Mouse (Mus musculus) frontal cortex, adult (tissue): ENCODE data around the gene Gm28551.
"Not testable (repeated sequence)": the region's sequence is repeated elsewhere in the genome, so short reads cannot be mapped to it uniquely, and the experiment has no call there.

Experiments used
- ATAC-seq: cut with Nextera tagmentation; 2 replicates; pipeline ENCODE4 v1.9.2; 2017; ENCODE audit warnings: mild to moderate bottlenecking, moderate library complexity, mixed read lengths; ENCODE audit not compliant: low TSS enrichment

The Gm28551 gene

DNA sequence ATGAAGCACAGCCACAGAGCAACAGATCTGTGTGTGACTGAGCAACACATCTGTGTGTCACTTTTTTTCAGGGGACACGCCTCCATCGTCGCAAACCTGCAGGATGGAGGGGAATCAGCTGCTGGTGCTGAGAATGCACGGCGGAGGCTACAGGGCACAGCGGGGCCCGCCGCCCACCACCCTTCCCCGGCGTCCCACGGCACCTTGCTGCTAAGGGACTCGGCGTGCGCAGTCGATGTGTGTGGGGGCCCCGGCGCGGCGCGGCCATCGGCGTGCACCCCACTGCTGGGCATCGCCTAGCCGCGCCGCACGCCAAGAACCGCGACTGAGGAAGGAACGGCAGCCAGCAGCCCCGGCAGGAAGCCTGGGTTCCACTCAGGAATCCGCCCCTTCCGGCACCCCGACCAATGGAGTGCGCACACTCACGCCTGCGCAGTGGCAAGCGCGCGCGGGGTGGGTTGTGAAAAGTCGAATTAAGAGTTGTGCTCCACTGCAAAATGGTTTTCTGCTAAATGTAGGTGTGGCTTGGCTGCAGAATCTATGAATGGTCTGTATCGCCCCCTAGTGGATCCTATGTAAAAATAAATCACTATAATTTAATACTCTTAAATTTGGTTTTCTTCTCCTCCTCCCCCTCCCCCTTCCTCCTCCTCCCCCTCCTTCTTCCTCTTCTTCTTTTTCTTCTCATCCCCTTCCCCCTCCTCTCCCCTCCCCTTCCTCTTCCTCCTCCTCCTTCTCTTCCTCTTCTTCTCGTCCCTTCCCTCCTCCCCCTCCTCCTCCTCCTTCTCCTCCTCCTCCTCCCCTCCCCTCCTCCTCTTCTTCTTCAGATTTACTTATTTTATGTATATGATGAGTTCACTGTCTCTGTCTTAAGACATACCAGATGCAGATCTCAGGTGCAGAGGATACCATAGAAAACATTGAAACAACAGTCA is at the start of gene Gm28551, which contains the start of the genes Asdurf and Asnsd1:
Gm28551 (minus strand) TSS at position 341 of the 935 bp plus-strand sequence.
Asdurf (minus strand) TSS at position 293 of the 935 bp plus-strand sequence.
Asnsd1 (minus strand) TSS at position 426 of the 935 bp plus-strand sequence.
- ATAC-seq = peak; percentile 100

DNA sequence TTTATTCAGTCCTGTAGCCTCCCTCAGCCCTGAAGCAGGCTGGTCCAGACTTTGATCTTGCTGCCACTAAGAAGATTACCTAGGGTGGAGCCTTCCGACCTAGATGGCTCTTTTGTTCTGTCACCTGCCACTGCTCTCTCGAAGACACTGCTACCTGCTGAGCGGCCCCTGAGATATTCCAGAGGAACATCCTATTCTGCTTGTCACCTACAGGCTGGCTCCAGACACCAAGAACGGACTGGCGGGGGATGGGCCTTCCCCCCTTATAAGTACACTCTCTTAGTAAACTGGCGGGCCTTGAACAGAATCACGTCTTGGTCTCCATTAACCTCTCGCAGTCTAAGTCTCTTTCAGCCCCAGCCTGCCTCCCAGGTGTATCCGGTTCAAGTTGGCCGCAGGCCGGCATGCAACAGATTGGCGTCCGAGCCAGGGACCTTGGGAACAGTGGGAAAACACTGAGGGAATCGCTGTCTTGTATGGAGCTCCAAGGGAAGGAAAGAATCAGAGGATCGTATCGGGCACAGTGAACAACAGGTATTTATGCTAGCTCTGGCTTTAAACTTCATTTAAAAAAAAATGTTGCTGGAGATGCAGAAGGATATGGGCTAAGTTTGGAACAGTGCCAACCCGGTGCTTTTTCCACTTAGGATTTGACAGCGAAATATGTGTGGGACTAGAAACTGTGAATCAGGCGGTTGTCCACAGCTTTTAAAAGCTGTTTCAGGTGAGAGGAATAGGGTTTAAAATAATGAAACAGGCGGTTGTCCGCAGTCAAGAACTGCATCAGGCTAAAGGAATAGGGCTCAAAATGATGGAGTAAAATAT is 41.7 kb upstream of the Gm28551 start:
- not testable (repeated sequence) for ATAC-seq

DNA sequence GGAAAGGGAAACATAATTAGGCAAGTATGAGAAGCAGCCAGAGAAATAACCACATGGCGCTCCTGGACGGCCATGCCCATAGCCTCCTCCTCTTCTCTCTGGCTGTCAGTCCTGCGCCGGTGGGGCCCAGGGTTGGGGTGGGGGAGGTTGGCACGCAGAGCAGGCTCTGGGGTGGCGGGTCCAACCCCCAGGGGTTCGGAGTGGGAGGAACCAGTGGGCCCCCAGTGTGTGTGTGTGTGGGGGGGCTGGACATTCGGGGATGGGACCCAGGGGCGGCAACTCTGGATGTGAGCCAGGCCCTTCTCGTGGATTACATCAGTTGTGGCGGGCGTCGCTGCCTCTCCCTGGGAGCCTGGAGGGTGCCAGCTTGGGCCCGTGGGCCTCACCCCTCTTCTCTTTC is 36.3 kb upstream of the Gm28551 start:
- ATAC-seq = no peak

DNA sequence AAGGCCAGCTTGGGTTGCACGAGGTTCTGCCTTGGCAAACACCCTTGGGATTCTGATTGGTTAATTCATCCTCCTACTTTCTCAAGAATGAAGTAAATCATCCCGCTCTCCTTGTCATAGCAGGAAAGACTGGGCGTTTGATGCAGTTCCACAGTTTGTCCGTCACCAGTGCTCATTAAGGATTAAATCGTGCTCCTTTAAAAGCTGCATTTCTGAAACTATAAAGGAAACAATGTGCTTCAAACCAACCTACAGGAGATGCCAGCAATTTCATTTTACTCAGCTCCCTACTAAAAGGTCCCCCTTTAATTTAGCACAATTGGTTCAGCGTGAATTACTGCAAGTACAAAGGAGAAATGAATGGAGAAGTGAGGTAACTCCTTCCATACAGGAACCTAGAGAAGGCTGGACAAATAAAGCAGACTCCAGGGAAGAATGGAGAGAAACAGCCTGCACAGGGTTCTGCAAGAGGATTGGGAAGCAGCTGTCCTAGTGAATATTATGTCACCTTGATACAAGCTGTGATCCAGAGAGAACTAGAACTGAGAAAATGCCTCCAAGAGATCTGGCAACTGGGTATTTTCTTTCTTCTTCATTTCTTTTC is 31.7 kb upstream of the Gm28551 start:
- peak; percentile 57; the same call in 1 of the 2 replicates for ATAC-seq

DNA sequence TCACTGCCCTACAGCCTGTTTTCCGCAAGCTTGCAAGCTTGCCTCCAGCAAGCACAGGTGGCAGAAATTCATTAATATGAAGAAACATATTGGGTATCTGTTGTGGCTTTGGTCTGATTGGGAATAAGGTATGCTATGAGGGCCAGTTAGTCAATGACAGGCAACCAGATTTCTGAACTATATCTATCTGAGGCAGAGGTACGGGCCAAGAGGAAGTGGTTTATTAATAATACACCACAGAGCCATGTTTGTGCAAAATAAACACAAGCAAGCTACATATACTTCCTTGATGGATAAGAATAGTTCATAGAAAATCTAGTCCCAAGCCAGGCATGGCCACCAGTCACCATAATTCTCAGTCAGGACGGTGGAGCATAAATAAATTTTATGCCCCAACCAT is 25.3 kb upstream of the Gm28551 start:
- no peak for ATAC-seq

DNA sequence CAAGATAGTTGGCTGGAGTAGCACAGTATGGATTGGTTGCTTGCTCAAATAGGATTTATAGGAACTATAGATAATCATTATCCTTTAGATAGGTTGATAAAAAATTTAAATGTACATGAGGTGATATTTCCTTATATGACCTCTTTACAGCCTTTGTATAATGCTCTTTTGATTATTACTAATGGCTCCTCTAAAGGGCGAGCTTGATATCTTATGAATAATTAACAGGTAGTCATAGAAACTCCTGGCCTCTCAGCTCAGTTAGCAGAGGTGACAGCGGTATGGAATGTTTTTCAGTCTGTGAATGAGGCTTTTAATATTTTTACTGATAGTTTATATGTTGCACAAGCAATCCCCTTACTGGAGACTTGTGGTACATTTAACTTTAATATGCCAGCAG is 23.5 kb upstream of the Gm28551 start:
- ATAC-seq = not testable (repeated sequence)

DNA sequence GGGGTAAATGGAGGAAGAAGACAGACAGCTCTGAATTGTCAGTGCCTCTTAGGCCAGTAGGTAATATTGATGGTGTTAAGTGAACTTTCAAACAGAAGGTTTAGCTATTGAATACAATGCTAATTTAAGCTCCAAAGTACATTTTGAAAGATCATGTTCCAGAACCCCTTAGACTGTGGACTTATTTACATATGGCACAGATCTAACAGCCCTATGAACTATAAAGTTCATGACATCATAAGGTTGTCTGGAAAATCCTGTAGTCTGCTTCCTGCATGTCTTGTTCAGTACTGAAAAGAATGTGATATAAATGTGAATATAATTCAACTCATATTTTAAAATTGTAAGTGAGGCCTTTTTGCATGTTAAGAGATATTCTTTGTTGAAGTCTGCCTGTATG is 6.5 kb upstream of the Gm28551 start:
- no peak for ATAC-seq

DNA sequence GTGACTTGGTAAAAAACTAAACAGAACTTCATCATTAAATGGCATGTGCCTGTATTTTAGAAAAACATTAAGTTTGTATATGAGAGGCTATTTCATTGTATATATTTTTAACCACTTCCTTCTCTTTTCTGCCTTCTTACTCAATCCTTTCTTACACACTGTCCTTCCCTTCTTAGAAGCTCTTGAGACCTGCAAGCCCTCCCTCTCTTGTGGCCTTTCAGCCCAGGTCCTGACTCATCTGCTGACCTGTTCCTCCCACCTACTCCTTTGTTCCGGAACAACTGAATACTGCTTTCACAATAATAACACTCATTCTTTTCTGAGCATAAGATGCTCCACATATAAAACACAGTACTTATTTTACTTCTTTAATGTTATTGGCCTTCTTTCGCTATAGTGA is 11.4 kb downstream of the Gm28551 start:
- no peak for ATAC-seq

DNA sequence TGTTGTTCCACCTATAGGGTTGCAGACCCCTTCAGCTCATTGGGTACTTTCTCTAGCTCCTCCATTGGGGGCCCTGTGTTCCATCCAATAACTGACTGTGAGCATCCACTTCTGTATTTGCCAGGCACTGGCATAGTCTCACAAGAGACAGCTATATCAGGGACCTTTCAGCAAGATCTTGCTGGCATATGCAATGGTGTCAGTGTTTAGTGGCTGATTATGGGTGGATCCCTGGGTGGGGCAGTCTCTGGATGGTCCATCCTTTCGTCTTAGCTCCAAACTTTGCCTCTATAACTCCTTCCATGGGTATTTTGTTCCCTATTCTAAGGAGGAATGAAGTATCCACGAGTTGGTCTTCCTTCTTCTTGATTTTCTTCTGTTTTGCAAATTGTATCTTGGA is 15.1 kb downstream of the Gm28551 start:
- ATAC-seq = not testable (repeated sequence)

DNA sequence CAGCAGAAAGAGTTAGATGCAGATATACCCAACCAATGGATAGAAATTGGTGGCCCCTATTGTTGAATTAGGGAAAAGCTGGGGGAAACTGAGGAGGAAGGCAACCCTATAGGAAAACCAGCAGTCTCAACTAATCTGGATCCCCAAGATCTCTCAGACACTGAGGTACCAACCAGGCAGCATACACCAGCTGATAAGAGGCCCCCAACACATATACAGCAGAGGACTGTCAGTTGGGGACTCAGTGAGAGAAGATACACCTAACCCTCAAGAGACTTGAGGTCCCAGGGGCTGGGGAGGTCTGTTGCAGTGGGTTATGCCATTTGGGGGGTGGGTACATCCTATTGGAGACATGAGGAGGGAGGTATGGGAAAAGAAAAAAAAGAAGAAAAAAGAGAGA is 17.0 kb downstream of the Gm28551 start:
- ATAC-seq = no peak

DNA sequence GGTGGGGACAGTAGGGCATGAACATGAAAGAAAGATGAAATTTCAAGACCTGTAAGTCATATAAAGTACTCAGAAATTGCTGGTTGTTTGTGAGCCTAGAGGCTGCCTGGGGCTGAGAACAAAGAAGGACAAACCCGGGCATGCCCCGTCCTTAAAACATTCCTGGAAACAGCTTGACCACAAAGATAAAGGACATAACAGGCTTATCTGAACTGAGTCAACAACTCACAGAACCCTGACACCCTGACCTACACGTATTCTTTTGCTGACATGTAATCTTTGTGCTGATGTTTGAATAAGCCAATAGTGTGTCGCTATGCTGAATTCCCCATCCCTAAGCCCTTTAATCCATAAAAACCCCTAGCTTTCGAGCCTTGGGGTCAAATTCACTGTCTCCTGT is 18.9 kb downstream of the Gm28551 start:
- not testable (repeated sequence) for ATAC-seq

DNA sequence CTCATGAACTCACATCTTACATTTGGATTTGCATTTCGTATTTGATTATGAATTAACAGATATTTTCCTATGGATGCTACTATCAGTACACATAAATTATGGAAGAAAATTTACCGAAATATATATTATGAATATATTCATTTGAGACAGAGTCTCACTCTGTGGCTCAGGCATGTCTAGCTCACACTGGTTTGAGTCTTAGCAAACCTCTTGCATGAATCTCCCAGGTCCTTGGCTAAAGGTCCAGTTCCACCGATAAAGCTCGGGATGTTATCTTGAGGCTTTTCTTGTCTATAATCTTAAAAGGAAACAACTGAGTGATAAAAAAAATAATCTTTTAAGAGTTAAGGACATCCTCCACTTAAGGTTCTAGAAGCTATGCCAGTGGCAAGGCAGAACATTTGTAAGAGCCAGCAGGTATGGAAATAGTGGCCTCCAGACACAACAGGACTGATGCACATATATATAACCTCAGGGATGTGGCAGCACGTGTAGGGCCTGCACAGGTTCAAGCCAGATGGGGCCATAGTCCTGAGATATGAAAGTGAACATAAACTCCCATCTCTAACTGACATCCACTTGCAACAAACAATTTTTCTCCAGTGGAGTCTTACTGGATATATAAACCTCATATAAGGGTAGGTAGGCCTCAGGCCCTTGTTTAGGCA is 27.5 kb downstream of the Gm28551 start:
- ATAC-seq = no peak

DNA sequence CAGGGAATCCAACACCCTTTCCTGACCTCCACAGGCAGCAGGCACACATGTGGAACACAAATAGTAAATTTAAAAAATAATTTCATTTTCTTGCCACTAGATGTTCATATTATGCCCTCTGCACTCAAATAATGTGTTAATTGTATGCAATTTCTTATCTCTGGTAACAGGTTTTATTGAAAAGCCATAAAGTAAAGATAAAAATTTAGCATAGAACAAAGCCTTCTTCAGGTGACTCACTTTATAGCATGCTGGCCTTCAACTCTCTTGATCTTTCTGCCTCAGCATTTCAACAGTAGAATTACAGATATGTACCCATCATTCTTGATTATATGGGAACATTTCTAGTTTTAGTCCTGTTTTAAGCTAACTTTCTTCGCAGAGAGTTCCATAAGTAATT is 28.2 kb downstream of the Gm28551 start:
- no peak for ATAC-seq

DNA sequence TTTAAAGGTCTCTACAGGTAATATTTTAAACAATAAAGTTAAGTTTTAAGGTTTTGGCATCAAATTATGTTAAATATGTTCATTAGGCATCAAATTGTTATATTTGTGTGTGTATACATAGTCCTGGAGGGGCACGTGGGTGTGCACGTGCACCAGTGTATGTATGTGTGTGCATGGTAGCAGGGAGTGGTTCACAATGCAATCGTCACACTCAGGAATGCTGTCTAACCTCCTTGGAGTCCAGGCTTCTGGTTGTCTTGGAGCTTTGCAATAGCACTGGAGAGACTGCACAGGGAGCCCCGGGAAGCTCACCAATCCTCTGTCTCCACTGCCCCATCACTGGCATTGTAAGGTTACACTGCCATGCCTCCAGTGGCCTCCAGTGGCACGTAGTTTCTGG is 29.2 kb downstream of the Gm28551 start:
- ATAC-seq = no peak

DNA sequence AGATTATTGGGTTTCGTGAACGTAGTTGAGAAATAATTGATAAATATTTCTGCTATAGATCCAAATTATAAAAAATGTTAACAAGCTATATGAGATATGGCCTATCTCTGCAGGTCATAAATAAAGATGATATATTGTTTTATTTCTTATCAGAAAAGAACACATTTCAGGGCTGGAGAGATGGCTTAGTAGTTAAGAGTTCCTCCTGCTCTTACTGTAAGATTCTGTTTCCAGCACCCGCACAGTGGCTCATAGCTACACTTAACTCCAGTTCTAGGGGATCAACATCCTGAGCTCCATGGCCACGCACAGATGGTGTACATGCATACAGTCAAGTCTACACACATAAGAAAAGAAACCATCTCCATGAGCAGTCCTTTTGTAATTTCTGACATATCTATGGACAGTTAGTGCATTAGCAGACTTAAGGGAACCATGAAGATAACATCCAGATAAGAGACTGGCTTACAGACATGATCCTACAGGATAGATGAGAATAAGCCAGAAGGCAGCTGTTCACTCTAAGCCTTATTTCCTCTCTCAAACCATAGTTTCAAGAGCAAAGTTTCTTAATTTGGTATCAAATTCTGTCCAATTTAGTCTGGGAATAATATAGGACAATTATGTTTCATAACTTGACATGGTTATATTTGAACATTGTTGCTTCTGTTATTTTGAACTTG is 30.7 kb downstream of the Gm28551 start:
- ATAC-seq = peak; percentile 62; the same call in 1 of the 2 replicates

DNA sequence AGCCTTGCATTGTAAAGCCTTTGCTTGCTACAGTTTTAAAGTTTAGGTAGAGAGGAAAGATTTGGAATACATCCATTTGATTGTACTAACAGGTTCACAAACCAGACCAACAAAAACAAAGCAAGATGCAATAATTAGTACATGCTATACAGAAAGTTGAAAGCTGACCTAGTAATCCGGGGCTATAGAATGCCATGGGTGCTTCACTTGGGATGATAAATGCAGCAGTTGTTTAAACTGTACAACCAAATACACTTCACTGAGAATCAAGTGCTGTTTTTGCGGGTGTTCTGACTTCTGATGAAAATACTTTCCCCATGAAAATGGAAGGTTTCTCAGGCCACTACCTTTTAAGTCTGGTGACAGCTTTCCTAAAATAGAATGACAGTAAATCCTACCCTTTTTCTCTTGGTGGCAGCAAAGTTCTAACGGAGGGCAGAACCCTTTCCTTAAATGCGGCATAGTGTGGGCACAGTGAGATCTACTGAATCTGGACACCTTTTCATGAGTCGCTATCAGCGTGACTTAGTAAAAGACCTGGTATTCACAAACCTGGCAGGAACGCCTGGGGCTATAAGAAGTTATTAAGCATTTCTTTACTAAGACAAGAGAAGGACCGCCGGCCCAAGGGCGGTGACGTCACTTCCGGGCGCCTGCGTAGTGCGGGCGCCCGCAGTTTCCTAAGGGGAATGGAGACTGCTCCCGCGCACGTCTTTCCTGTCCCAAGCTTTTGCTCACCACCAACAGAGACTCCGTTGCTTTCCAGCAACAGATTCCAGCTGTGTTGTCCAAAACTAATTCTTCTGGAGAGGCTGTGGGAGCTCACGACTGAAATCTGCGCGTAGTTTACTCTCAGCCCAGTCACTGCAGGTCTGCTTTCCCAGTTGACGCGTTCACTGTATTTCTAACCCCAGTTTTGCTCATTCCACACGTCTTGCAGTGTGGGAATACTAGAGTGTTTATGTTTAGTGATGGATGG is 39.2 kb downstream of the Gm28551 start, which contains the start of gene Osgepl1:
Osgepl1 (plus strand) TSS at position 636 of the 979 bp plus-strand sequence.
- ATAC-seq = peak; percentile 98

DNA sequence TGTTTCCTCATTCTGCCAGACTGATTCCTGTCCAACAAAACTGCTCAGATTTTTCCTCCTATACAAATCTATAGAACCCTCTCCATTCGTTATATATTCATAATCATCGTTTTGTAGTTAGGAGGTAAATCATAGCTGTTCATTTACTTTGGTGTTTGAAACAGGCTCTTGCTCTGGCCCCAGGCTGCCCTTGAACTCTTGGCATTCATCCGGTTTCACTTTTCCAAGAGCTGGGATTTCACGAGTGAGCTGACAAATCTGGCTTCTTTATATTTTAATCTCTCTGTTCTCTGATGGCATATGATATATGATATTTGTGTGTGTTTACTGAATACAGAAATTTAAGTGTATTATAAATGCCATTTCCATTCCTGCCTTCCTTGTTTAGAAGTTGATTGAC is 52.0 kb downstream of the Gm28551 start:
- no peak for ATAC-seq

DNA sequence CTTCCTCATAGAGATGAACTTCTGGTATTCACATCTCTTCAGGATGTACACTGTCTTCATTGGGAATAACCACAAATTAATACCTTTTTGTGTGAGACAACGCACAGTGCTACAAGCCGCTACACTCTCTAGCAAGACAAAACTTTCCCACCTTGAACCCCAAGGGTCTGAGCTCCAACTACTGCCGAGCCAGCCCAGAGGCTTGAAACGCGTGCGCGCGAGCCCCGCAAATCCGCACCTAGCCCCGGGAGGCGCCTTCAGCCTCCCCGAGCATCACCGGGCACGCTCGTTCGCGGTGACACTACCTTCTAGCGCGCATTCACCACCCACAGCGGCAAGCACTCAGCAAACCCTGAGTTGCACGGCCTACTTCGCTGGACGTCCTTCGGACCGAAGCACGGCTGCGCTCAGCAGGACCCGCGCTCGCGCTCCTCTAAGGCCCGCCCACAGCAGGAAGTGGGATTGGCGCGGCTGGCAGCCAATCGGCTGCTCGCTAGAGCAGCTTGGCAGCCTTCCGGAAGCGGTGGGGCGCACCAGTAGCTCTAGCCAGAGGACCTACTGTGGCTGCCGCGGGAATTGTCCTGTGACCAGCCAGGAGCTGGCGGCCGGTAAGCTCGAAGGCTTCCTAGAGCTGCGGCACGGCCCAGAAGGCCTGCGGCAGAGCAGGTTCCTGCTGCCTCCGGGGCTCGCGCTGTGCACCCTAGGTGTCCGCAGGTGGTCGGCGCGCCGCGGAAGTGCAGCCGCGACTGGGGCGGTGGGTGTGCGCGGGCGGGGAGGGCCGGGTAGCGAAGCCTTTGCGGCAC is 55.7 kb downstream of the Gm28551 start, which contains the start of the genes Pms1, Ormdl1 and Gm28778:
Pms1 (minus strand) TSS at position 438 of the 803 bp plus-strand sequence.
Ormdl1 (plus strand) TSS at position 515 of the 803 bp plus-strand sequence.
Gm28778 (plus strand) TSS at position 531 of the 803 bp plus-strand sequence.
- peak; percentile 98 for ATAC-seq
